9 mouse cellular contexts compared by ENCODE assay signal in genomic region chr16:6479616-6480410, GRCm38 (mm10).
DNase-seq lines count a peak whose midpoint lies in the region; ATAC-seq and TF ChIP-seq lines count a peak whose summit lies in the region.
"Had no signal": no experiment of that assay in that cellular context is flagged by ENCODE, and none has a peak within 500 bp of the region (broad histone marks: within the 10 kb centered on the region; RNA-seq: fewer than 3 reads in every experiment).

No protein-coding gene starts in this region.

- H3K4me3 ChIP-seq in limb, embryonic 14.5 days (replicated peaks; ENCODE audit: low read length): no peak overlapping the region
- no peak overlapping the region for H3K4me3 ChIP-seq in limb, embryonic 10.5 days
- H3K4me3 ChIP-seq in embryonic facial prominence, embryonic 14.5 days (ENCODE audit: low read depth, low read length): no peak overlapping the region
- H3K4me3 ChIP-seq in midbrain, embryonic 16.5 days (ENCODE audit: low read depth, low read length): no peak overlapping the region

- no peak overlapping the region for H3K4me2 ChIP-seq in limb, embryonic 14.5 days (replicated peaks; ENCODE audit: low read depth, low read length, severe bottlenecking)
- H3K4me2 ChIP-seq in embryonic facial prominence, embryonic 14.5 days (ENCODE audit: low read depth, low read length): no peak overlapping the region
- H3K4me2 ChIP-seq in midbrain, embryonic 16.5 days (ENCODE audit: low read length): no peak overlapping the region

- no peak for ATAC-seq in limb, embryonic 14.5 days (ENCODE audit: low FRiP score, low read depth)
- ATAC-seq in embryonic facial prominence, embryonic 14.5 days (ENCODE audit: low read depth): peak; percentile 50; the same call in 1 of the 2 replicates
- ATAC-seq in midbrain, embryonic 16.5 days: peak; percentile 84; the same call in 1 of the 2 replicates

- intact Hi-C loops in gastrocnemius, postnatal 14 days (cut with DNase I; ENCODE audit: low total_unique reads): no loop called here

- peak; percentile 14; the same call in 1 of the 2 replicates for TF ChIP-seq CTCF in brain, embryonic 14.5 days (IDR thresholded peaks at IDR 0.05; ENCODE audit: borderline replicate concordance, extremely low read depth, insufficient read depth, insufficient read length)

- no peak for TF ChIP-seq POLR2A in limb, embryonic 14.5 days (IDR thresholded peaks at IDR 0.05; ENCODE audit: borderline replicate concordance, extremely low read depth, insufficient read depth, insufficient read length)
- no peak for TF ChIP-seq POLR2A in brain, embryonic 14.5 days (IDR thresholded peaks at IDR 0.05; ENCODE audit: borderline replicate concordance, extremely low read depth, insufficient read depth, insufficient read length, poor library complexity, severe bottlenecking)

- DNase-seq in limb, embryonic 14.5 days (ENCODE audit: low spot score): peak; percentile 26
- no peak for DNase-seq in limb, embryonic 10.5 days (ENCODE audit: low spot score)
- peak; percentile 95 for DNase-seq in brain, embryonic 14.5 days (ENCODE audit: low read depth)
- peak; percentile 67 for DNase-seq in embryonic facial prominence, embryonic 14.5 days (ENCODE audit: low spot score)
- DNase-seq in urinary bladder, postnatal 36 days (ENCODE audit: low spot score in 2 of 2): no peak
- no peak for DNase-seq in gastrocnemius, postnatal 14 days
- DNase-seq in thymus, postnatal 0 days (ENCODE audit: low spot score): no peak
- DNase-seq: thymus, adult 18-20 months had no signal

- no peaks in the 10 kb centered on the region for H3K36me3 ChIP-seq in limb, embryonic 14.5 days (ENCODE audit: control insufficient read depth, insufficient read depth, low read length)
- H3K36me3 ChIP-seq in limb, embryonic 10.5 days: no peaks in the 10 kb centered on the region
- H3K36me3 ChIP-seq in embryonic facial prominence, embryonic 14.5 days (ENCODE audit: control insufficient read depth, insufficient read depth, low read length): no peaks in the 10 kb centered on the region
- H3K36me3 ChIP-seq in midbrain, embryonic 16.5 days (ENCODE audit: control insufficient read depth, insufficient read depth, low read length): no peaks in the 10 kb centered on the region

- no peak overlapping the region for H3K27ac ChIP-seq in limb, embryonic 14.5 days (replicated peaks; ENCODE audit: low read depth, low read length)
- H3K27ac ChIP-seq in limb, embryonic 10.5 days: no peak overlapping the region
- H3K27ac ChIP-seq in embryonic facial prominence, embryonic 14.5 days (replicated peaks; ENCODE audit: low read depth, low read length): no peak overlapping the region
- H3K27ac ChIP-seq in midbrain, embryonic 16.5 days (ENCODE audit: low read length): peak overlapping the region; percentile 68

- no peaks in the 10 kb centered on the region for H3K27me3 ChIP-seq in limb, embryonic 14.5 days (ENCODE audit: control insufficient read depth, insufficient read depth, low read length)
- peaks cover 29% of the 10 kb centered on the region; the same call in 1 of the 2 replicates for H3K27me3 ChIP-seq in limb, embryonic 10.5 days (ENCODE audit: low read depth, poor library complexity, severe bottlenecking)
- H3K27me3 ChIP-seq in embryonic facial prominence, embryonic 14.5 days (replicated peaks; ENCODE audit: control insufficient read depth, insufficient read depth, low read length): no peaks in the 10 kb centered on the region
- H3K27me3 ChIP-seq in midbrain, embryonic 16.5 days (ENCODE audit: control insufficient read depth, insufficient read depth, low read depth, low read length): no peaks in the 10 kb centered on the region

- no peaks in the 10 kb centered on the region for H3K9me3 ChIP-seq in limb, embryonic 14.5 days (ENCODE audit: control insufficient read depth, low read length)
- no peaks in the 10 kb centered on the region for H3K9me3 ChIP-seq in limb, embryonic 10.5 days (replicated peaks)
- H3K9me3 ChIP-seq in embryonic facial prominence, embryonic 14.5 days (ENCODE audit: control insufficient read depth, low read length): no peaks in the 10 kb centered on the region
- no peaks in the 10 kb centered on the region for H3K9me3 ChIP-seq in midbrain, embryonic 16.5 days (replicated peaks; ENCODE audit: control insufficient read depth, low read length, poor library complexity, severe bottlenecking)

- 33% methylated on average over 3 of the region's 3 CpGs for WGBS in limb, embryonic 14.5 days
- WGBS in limb, embryonic 10.5 days: 30% methylated on average over 3 of the region's 3 CpGs
- 29% methylated on average over 3 of the region's 3 CpGs for WGBS in embryonic facial prominence, embryonic 14.5 days
- WGBS in midbrain, embryonic 16.5 days: 23% methylated on average over 3 of the region's 3 CpGs

- H3K4me1 ChIP-seq in limb, embryonic 14.5 days (ENCODE audit: control insufficient read depth, insufficient read depth, low read length): no peaks in the 10 kb centered on the region
- H3K4me1 ChIP-seq in limb, embryonic 10.5 days: no peaks in the 10 kb centered on the region
- H3K4me1 ChIP-seq in embryonic facial prominence, embryonic 14.5 days (ENCODE audit: control insufficient read depth, insufficient read depth, low read length): no peaks in the 10 kb centered on the region
- peaks cover 18% of the 10 kb centered on the region for H3K4me1 ChIP-seq in midbrain, embryonic 16.5 days (ENCODE audit: control insufficient read depth, insufficient read depth, low read length)

- H3K9ac ChIP-seq in limb, embryonic 14.5 days (ENCODE audit: low read depth, low read length, severe bottlenecking): no peak overlapping the region
- H3K9ac ChIP-seq in embryonic facial prominence, embryonic 14.5 days (ENCODE audit: low read depth, low read length): no peak overlapping the region
- no peak overlapping the region for H3K9ac ChIP-seq in midbrain, embryonic 16.5 days (ENCODE audit: low read depth, low read length)

Comparison
In these comparisons a context has a peak if more than half of its experiments do, and no peak if none do; other contexts are left out.
1. DNase-seq: peak in limb, embryonic 14.5 days (single experiment), brain, embryonic 14.5 days (single experiment) and embryonic facial prominence, embryonic 14.5 days (single experiment); none in limb, embryonic 10.5 days (single experiment), urinary bladder, postnatal 36 days (0 of 2), gastrocnemius, postnatal 14 days (single experiment) and thymus, postnatal 0 days (single experiment).